Mouse (Mus musculus): ENCODE measurements around the gene Snapc2. TPM values are rescaled to one million over a fixed set of nuclear protein-coding genes. Genes with fewer than 3 reads are reported as not detected.

Snapc2 gene
- 41.6 and 41.8 TPM in 2 replicates for polyA plus RNA-seq (2015; fragmentation: Nextera tagmentation; extraction: Ambion mirVana)

GRCm38 (mm10) chr8:4252934-4253841 is at the start of gene Snapc2:
Snapc2 (plus strand) TSS chr8:4253080.
- Histone ChIP-seq H3K4me1 (ENCODE audit: control insufficient read depth, insufficient read depth, low read length) (peaks cover 18% of the 10 kb centered on the region), H3K27ac (ENCODE audit: low read length) (peak within 1 kb of the TSS; percentile 91), H3K36me3 (ENCODE audit: control insufficient read depth, insufficient read depth, low read length) (peaks cover 5% of the 10 kb centered on the region), H3K9me3 (replicated peaks; ENCODE audit: control insufficient read depth, low read length) (no peaks in the 10 kb centered on the region), H3K27me3 (ENCODE audit: control insufficient read depth, insufficient read depth, low read length) (no peaks in the 10 kb centered on the region), H3K4me2 (ENCODE audit: low read depth, low read length) (peak within 1 kb of the TSS; percentile 81), H3K9ac (ENCODE audit: low read length) (peak within 1 kb of the TSS; percentile 96), H3K4me3 (replicated peaks; ENCODE audit: low read length) (peak within 1 kb of the TSS; percentile 93)
- peak; percentile 92 for ATAC-seq (ENCODE audit: insufficient read depth, low FRiP score)
- under 1% methylated on average over 69 of the region's 69 CpGs for WGBS

GRCm38 (mm10) chr8:4205246-4206123 is 47.4 kb upstream of the Snapc2 start:
- Histone ChIP-seq H3K4me3 (replicated peaks; ENCODE audit: low read length) (peak overlapping the region; percentile 12; the same call in 1 of the 2 replicates), H3K27me3 (ENCODE audit: control insufficient read depth, insufficient read depth, low read length) (peaks cover 7% of the 10 kb centered on the region; the same call in 1 of the 2 replicates), H3K4me1 (ENCODE audit: control insufficient read depth, insufficient read depth, low read length) (peaks cover 10% of the 10 kb centered on the region), H3K9ac (ENCODE audit: low read length) (peak overlapping the region; percentile 43), H3K36me3 (ENCODE audit: control insufficient read depth, insufficient read depth, low read length) (0 out of 2 replicates have a peak, but pooled peaks cover 6% of the 10 kb centered on the region), H3K4me2 (ENCODE audit: low read depth, low read length) (peak overlapping the region; percentile 32), H3K27ac (ENCODE audit: low read length) (no peak overlapping the region), H3K9me3 (replicated peaks; ENCODE audit: control insufficient read depth, low read length) (0 out of 2 replicates have a peak, but pooled peaks cover 5% of the 10 kb centered on the region)
- ATAC-seq (ENCODE audit: insufficient read depth, low FRiP score), result no peak
- WGBS, result 39% methylated on average over 38 of the region's 38 CpGs

- Histone ChIP-seq H3K27ac (ENCODE audit: low read length) (no peak overlapping the region; the same call in 1 of the 2 replicates), H3K4me3 (replicated peaks; ENCODE audit: low read length) (peak overlapping the region; percentile 12; the same call in 1 of the 2 replicates), H3K9ac (ENCODE audit: low read length) (peak overlapping the region; percentile 43), H3K27me3 (ENCODE audit: control insufficient read depth, insufficient read depth, low read length) (peaks cover 7% of the 10 kb centered on the region; the same call in 1 of the 2 replicates), H3K9me3 (replicated peaks; ENCODE audit: control insufficient read depth, low read length) (0 out of 2 replicates have a peak, but pooled peaks cover 5% of the 10 kb centered on the region), H3K4me1 (ENCODE audit: control insufficient read depth, insufficient read depth, low read length) (peaks cover 10% of the 10 kb centered on the region), H3K4me2 (ENCODE audit: low read depth, low read length) (peak overlapping the region; percentile 32), H3K36me3 (ENCODE audit: control insufficient read depth, insufficient read depth, low read length) (0 out of 2 replicates have a peak, but pooled peaks cover 6% of the 10 kb centered on the region)
- WGBS, result 24% methylated on average over 44 of the region's 44 CpGs
- ATAC-seq (ENCODE audit: insufficient read depth, low FRiP score), result peak; percentile 48; the same call in 1 of the 2 replicates
These were observed 46.5 kb upstream of the Snapc2 start for GRCm38 (mm10) chr8:4206182-4207015.

- WGBS, result 54% methylated on average over 2 of the region's 2 CpGs
- Histone ChIP-seq H3K36me3 (ENCODE audit: control insufficient read depth, insufficient read depth, low read length) (0 out of 2 replicates have a peak, but pooled peaks cover 6% of the 10 kb centered on the region), H3K4me2 (ENCODE audit: low read depth, low read length) (no peak overlapping the region), H3K4me3 (replicated peaks; ENCODE audit: low read length) (0 out of 2 replicates have a peak overlapping the region, but pooled peaks have one; percentile 12), H3K4me1 (ENCODE audit: control insufficient read depth, insufficient read depth, low read length) (peaks cover 10% of the 10 kb centered on the region), H3K27ac (ENCODE audit: low read length) (no peak overlapping the region; the same call in 1 of the 2 replicates), H3K9ac (ENCODE audit: low read length) (no peak overlapping the region), H3K27me3 (ENCODE audit: control insufficient read depth, insufficient read depth, low read length) (peaks cover 7% of the 10 kb centered on the region; the same call in 1 of the 2 replicates), H3K9me3 (replicated peaks; ENCODE audit: control insufficient read depth, low read length) (0 out of 2 replicates have a peak, but pooled peaks cover 5% of the 10 kb centered on the region)
- ATAC-seq (ENCODE audit: insufficient read depth, low FRiP score), result peak; percentile 30; the same call in 1 of the 2 replicates
These were observed 45.9 kb upstream of the Snapc2 start for GRCm38 (mm10) chr8:4207016-4207350.

- Histone ChIP-seq H3K27ac (ENCODE audit: low read length) (no peak overlapping the region), H3K4me3 (replicated peaks; ENCODE audit: low read length) (no peak overlapping the region), H3K36me3 (ENCODE audit: control insufficient read depth, insufficient read depth, low read length) (0 out of 2 replicates have a peak, but pooled peaks cover 6% of the 10 kb centered on the region), H3K9ac (ENCODE audit: low read length) (no peak overlapping the region), H3K27me3 (ENCODE audit: control insufficient read depth, insufficient read depth, low read length) (0 out of 2 replicates have a peak, but pooled peaks cover 4% of the 10 kb centered on the region), H3K9me3 (replicated peaks; ENCODE audit: control insufficient read depth, low read length) (0 out of 2 replicates have a peak, but pooled peaks cover 5% of the 10 kb centered on the region), H3K4me2 (ENCODE audit: low read depth, low read length) (no peak overlapping the region), H3K4me1 (ENCODE audit: control insufficient read depth, insufficient read depth, low read length) (peaks cover 24% of the 10 kb centered on the region)
- 75% methylated on average over 6 of the region's 6 CpGs for WGBS
- no peak for ATAC-seq (ENCODE audit: insufficient read depth, low FRiP score)
These were observed 41.8 kb upstream of the Snapc2 start for GRCm38 (mm10) chr8:4211097-4211496.

GRCm38 (mm10) chr8:4212809-4213209 is 40.1 kb upstream of the Snapc2 start:
- Histone ChIP-seq H3K4me1 (ENCODE audit: control insufficient read depth, insufficient read depth, low read length) (peaks cover 14% of the 10 kb centered on the region), H3K4me3 (replicated peaks; ENCODE audit: low read length) (peak overlapping the region; percentile 49), H3K4me2 (ENCODE audit: low read depth, low read length) (peak overlapping the region; percentile 96), H3K36me3 (ENCODE audit: control insufficient read depth, insufficient read depth, low read length) (0 out of 2 replicates have a peak, but pooled peaks cover 6% of the 10 kb centered on the region), H3K9ac (ENCODE audit: low read length) (peak overlapping the region; percentile 71), H3K9me3 (replicated peaks; ENCODE audit: control insufficient read depth, low read length) (0 out of 2 replicates have a peak, but pooled peaks cover 5% of the 10 kb centered on the region), H3K27me3 (ENCODE audit: control insufficient read depth, insufficient read depth, low read length) (peaks cover 16% of the 10 kb centered on the region; the same call in 1 of the 2 replicates), H3K27ac (ENCODE audit: low read length) (peak overlapping the region; percentile 33)
- ATAC-seq (ENCODE audit: insufficient read depth, low FRiP score), result peak; percentile 8
- under 1% methylated on average over 25 of the region's 25 CpGs for WGBS

GRCm38 (mm10) chr8:4213210-4214005 is 39.5 kb upstream of the Snapc2 start:
- Histone ChIP-seq H3K4me1 (ENCODE audit: control insufficient read depth, insufficient read depth, low read length) (peaks cover 14% of the 10 kb centered on the region), H3K4me3 (replicated peaks; ENCODE audit: low read length) (peak overlapping the region; percentile 49), H3K36me3 (ENCODE audit: control insufficient read depth, insufficient read depth, low read length) (0 out of 2 replicates have a peak, but pooled peaks cover 6% of the 10 kb centered on the region), H3K27ac (ENCODE audit: low read length) (peak overlapping the region; percentile 46), H3K27me3 (ENCODE audit: control insufficient read depth, insufficient read depth, low read length) (peaks cover 20% of the 10 kb centered on the region; the same call in 1 of the 2 replicates), H3K4me2 (ENCODE audit: low read depth, low read length) (peak overlapping the region; percentile 96), H3K9ac (ENCODE audit: low read length) (peak overlapping the region; percentile 71), H3K9me3 (replicated peaks; ENCODE audit: control insufficient read depth, low read length) (0 out of 2 replicates have a peak, but pooled peaks cover 5% of the 10 kb centered on the region)
- ATAC-seq (ENCODE audit: insufficient read depth, low FRiP score), result peak; percentile 81
- WGBS, result 5% methylated on average over 18 of the region's 18 CpGs
